Mouse (Mus musculus) forebrain, postnatal 0 days (tissue): ENCODE data around the gene Lama5. TPM values are rescaled to one million over a fixed set of nuclear protein-coding genes. Genes with fewer than 3 reads are reported as not detected.

Experiments
- ATAC-seq: fragments of 200-750 bp; cut with Nextera tagmentation; 2 replicates; pipeline ENCODE4 v1.8.0; 2017; ENCODE audit warnings: mild to moderate bottlenecking, moderate library complexity
- DNase-seq: peaks from one replicate; pipeline ENCODE4 v3.0.0-alpha.2; 2015
- H3K27ac ChIP-seq: fragments of 300-500 bp; sonication (generic); 2 replicates; pipeline ENCODE4 v1.5.1; 2014; ENCODE audit warnings: low read depth, mild to moderate bottlenecking, antibody characterized with exemption, low read length, moderate library complexity, mixed read lengths
- H3K27me3 ChIP-seq: fragments of 300-500 bp; sonication (generic); 2 replicates; pipeline ENCODE4 v1.6.1; 2014; ENCODE audit warnings: mild to moderate bottlenecking, low read length, mixed read lengths; ENCODE audit not compliant: insufficient read depth
- H3K36me3 ChIP-seq: fragments of 300-500 bp; sonication (generic); 2 replicates; pipeline ENCODE4 v1.6.1; 2014; ENCODE audit warnings: mild to moderate bottlenecking, moderate library complexity; ENCODE audit not compliant: insufficient read depth
- H3K4me1 ChIP-seq: fragments of 300-500 bp; sonication (generic); 2 replicates; pipeline ENCODE4 v1.6.1; 2014; ENCODE audit warnings: antibody characterized with exemption; ENCODE audit not compliant: insufficient read depth
- H3K4me2 ChIP-seq: fragments of 300-500 bp; sonication (generic); 2 replicates; pipeline ENCODE4 v1.6.1; 2014; ENCODE audit warnings: low read depth, mild to moderate bottlenecking, moderate library complexity
- H3K4me3 ChIP-seq: fragments of 300-500 bp; sonication (generic); 2 replicates; pipeline ENCODE4 v1.5.1; 2014; ENCODE audit warnings: low read depth, low read length, mixed read lengths
- H3K9ac ChIP-seq: fragments of 300-500 bp; sonication (generic); 2 replicates; pipeline ENCODE4 v1.6.1; 2014; ENCODE audit warnings: mild to moderate bottlenecking
- H3K9me3 ChIP-seq: fragments of 300-500 bp; sonication (generic); 2 replicates; pipeline ENCODE4 v1.6.1; 2016; ENCODE audit warnings: low read length
- CTCF ChIP-seq: sonication (generic); IDR thresholded peaks from 2 replicates; pipeline ENCODE4 v1.5.1; 2016; ENCODE audit warnings: antibody characterized with exemption, control low read depth, low read depth
- WGBS: fragments of 180-500 bp; shearing (Covaris S2); extraction: QIAGEN DNeasy Blood & Tissue Kit; methylation state at CpG from one replicate; pipeline ENCODE4 v1.1.7; 2014; 5-methylcytosine and 5-hydroxymethylcytosine counted together
- polyA plus RNA-seq: library from polyadenylated mRNA; unstranded; fragments of >200 nt; fragmentation: Nextera tagmentation; extraction: Ambion mirVana; gene quantifications from 2 replicates; pipeline ENCODE4 v1.2.1, GENCODE M21; 2015
- total RNA-seq: library from RNA; depleted of rRNA; stranded (reverse); fragments of >200 nt; gene quantifications from 2 replicates; pipeline ENCODE4 v1.2.3, GENCODE M21; 2014

Gene Lama5
- total and polyA plus RNA-seq, 2 experiments from 2014 or later, result 1.4 to 8.9 TPM

DNA sequence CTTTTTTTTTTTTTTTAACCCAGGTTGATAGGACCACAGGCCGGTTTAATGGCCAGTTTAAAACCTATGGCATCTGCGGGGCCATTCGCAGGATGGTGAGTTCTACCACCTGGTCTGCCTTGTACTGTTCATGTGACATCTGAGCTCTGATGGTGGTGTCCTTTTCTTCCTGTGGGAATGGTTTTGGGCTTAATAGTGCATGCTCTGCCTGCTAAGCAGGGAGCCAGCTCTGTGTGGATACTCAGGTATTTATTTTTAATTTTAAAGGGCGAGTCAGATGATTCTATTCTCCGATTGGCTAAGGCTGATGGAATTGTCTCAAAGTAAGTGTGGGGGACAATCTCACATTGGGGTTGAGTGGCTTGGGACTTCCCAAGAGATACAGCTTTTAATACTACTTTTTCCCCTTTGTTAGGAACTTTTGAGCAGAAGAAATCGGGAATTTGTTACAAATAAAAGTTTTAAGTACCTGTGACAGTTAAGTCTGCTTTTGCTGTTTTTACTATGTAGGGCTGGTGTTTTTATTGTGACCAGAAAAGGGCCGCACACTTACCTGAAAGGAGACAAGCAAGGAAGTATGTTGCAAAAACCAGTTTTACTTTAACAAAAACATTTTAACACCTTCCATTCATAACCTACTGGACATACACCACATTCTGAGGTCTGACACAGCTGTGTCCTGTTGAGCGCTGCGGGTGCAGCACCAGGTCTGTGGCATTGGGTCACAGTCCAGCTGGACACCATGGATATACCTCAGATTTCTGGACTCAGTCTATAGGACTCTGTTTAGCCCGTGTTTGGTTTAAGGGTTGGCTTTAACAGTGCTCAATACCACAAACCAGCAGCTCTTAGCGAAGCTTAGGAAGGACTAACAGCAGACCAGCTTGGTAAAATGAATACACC is 32.6 kb upstream of the Lama5 start:
- 56% methylated on average over 11 of the region's 11 CpGs for WGBS
- Histone ChIP-seq H3K4me1 (0 out of 2 replicates have a peak, but pooled peaks cover 4% of the 10 kb centered on the region), H3K27ac (peak overlapping the region; percentile 93), H3K9ac (peak overlapping the region; percentile 78), H3K9me3 (no peaks in the 10 kb centered on the region), H3K36me3 (peaks cover 39% of the 10 kb centered on the region), H3K27me3 (no peaks in the 10 kb centered on the region), H3K4me2 (peak overlapping the region; percentile 73), H3K4me3 (peak overlapping the region; percentile 79)
- ATAC-seq, result no peak
- no peak for TF ChIP-seq CTCF
- DNase-seq, result no peak

DNA sequence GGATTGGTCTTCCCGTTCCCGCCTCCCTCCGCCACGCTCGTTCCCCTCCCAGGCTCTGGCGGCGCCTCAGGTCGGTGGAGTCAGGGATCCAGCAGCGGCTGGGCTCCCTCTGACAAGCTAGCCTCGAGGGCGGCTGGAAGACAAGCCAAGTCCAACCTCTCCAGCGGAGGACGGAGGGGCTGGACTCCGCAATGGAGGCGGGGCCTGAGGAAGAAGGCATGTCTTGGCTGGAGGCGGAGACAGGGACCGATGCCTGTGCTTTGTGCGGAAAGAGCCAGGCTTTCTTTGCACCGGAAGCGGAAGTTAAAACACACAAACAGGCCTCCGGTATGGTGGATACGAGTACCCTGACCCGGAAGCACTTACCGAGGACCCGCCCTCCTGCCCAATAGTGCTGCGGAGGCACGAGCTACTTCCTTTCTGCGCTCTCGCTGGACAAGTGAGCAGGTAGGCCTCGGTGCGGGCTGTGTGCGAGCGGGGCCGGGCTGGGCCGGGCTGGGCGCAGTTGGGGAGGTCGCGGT is 31.4 kb upstream of the Lama5 start, which contains the start of gene Rps21:
Gene Rps21, plus strand, starts transcription at position 377 of the 521 bp plus-strand sequence.
- peaks cover 28% of the 10 kb centered on the region for H3K36me3 ChIP-seq
- H3K27me3 ChIP-seq, result no peaks in the 10 kb centered on the region
- H3K9ac ChIP-seq, result peak within 1 kb of the TSS; percentile 78
- ATAC-seq, result peak; percentile 97
- TF ChIP-seq CTCF, result no peak
- DNase-seq, result peak; percentile 98
- 0 out of 2 replicates have a peak, but pooled peaks cover 4% of the 10 kb centered on the region for H3K4me1 ChIP-seq
- WGBS, result under 1% methylated on average over 38 of the region's 38 CpGs
- no peaks in the 10 kb centered on the region for H3K9me3 ChIP-seq
- H3K4me3 ChIP-seq, result peak within 1 kb of the TSS; percentile 79
- peak within 1 kb of the TSS; percentile 93 for H3K27ac ChIP-seq
- H3K4me2 ChIP-seq, result peak within 1 kb of the TSS; percentile 85

DNA sequence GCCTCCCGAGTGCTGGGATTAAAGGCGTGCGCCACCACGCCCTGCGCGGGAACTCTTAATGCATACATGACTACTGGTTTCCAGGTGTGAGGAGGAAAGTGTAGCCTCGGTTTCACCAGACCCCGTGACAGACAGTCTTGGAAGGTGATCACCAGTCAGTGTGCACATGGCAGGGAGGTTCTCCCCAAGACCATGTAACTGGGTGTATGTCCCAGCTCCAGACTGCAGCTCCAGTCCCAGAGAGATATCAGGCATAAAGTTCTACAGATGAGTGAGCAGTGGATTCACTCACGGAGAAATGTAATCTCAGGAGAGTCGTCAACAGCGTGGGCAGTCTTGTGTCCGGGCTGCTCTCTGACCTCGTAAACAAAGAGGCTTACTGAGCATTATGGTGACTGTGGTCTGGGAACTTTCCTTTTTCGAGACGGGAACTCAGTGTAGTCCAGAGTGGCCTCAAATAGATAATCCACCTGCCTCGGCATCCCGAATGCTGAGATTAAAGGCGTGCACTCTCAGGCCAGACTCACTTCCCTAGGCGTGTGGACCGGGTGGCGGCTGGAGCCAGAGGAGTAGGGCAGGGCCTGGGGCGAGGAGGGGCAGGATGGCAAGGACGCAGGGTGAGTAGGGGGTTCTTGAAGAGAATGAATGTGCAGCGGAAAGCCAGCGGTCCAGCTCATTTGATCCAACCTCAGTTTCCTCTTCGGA is 30.8 kb upstream of the Lama5 start:
- Histone ChIP-seq H3K36me3 (peaks cover 23% of the 10 kb centered on the region), H3K4me3 (peak overlapping the region; percentile 79), H3K27ac (peak overlapping the region; percentile 93), H3K9ac (peak overlapping the region; percentile 78), H3K27me3 (no peaks in the 10 kb centered on the region), H3K9me3 (no peaks in the 10 kb centered on the region), H3K4me2 (peak overlapping the region; percentile 85), H3K4me1 (0 out of 2 replicates have a peak, but pooled peaks cover 4% of the 10 kb centered on the region)
- ATAC-seq (peak; percentile 44), DNase-seq (peak; percentile 33)
- WGBS, result 28% methylated on average over 26 of the region's 26 CpGs
- TF ChIP-seq CTCF, result no peak

DNA sequence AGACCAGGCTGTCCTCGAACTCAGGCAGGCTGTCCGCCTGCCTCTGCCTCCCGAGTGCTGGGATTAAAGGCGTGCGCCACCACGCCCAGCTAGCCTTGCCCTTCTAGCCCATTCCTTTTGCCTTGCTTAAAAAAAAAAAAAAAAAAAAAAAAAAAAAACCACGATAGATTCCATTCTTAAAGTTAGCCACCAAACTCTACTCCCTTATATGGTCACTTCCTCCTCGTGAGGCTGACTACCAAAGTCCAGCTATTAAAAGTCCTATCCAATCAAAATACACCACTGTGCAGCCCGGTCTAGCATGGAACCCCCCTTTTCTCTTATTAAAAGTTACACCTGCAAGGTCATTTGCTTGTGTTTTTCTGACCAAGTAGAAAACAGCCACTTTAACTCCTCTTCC is 30.0 kb upstream of the Lama5 start:
- no peak overlapping the region for H3K9ac ChIP-seq
- H3K4me1 ChIP-seq, result 0 out of 2 replicates have a peak, but pooled peaks cover 7% of the 10 kb centered on the region
- H3K36me3 ChIP-seq, result peaks cover 16% of the 10 kb centered on the region; the same call in 1 of the 2 replicates
- no peaks in the 10 kb centered on the region for H3K9me3 ChIP-seq
- H3K27me3 ChIP-seq, result no peaks in the 10 kb centered on the region
- no peak for DNase-seq
- ATAC-seq, result no peak
- H3K4me3 ChIP-seq, result peak overlapping the region; percentile 79; the same call in 1 of the 2 replicates
- no peak for TF ChIP-seq CTCF
- no peak overlapping the region for H3K27ac ChIP-seq
- 91% methylated on average over 9 of the region's 9 CpGs for WGBS
- H3K4me2 ChIP-seq, result 0 out of 2 replicates have a peak overlapping the region, but pooled peaks have one; percentile 85

DNA sequence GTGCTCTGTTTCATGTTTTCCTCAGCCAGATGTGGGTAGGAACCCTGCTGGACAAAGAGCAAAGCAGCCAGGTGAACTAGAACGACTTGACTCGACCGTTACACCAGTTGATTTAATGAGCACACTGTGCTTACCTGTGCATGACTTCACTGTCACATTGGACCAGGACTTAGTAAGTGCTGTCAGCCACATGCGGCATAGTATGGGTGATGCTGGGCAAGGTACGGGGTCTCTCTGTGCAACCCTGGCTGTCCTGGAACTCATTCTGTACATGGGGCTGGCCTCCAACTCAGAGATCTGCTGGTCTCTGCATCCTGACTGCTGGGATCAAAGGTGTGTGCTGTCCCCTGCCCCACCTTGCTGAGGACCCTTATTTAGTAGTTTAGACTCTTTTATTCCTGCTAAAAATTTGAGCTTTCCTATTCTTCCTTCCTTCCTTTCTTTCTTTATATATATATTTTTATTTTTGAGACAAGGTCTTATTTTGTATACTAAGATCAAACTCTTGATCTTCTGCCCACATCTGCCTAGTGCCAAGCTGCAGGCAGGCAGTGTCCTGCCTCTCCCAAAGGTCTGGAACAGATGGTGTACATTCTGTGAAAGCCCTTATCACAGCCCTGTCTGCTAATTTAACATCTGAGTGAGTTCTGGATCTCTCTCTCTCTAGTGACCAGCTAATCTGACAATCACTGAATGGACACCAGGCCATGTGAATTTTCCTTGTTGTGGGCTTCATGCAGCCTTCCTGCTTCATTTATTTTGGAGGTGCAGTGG is 29.0 kb upstream of the Lama5 start:
- no peaks in the 10 kb centered on the region for H3K27me3 ChIP-seq
- H3K4me2 ChIP-seq, result no peak overlapping the region
- TF ChIP-seq CTCF, result no peak
- no peaks in the 10 kb centered on the region for H3K9me3 ChIP-seq
- DNase-seq, result no peak
- no peak overlapping the region for H3K4me3 ChIP-seq
- H3K27ac ChIP-seq, result no peak overlapping the region
- H3K36me3 ChIP-seq, result peaks cover 6% of the 10 kb centered on the region; the same call in 1 of the 2 replicates
- H3K9ac ChIP-seq, result no peak overlapping the region
- no peak for ATAC-seq
- 0 out of 2 replicates have a peak, but pooled peaks cover 7% of the 10 kb centered on the region for H3K4me1 ChIP-seq
- 93% methylated on average over 5 of the region's 5 CpGs for WGBS

DNA sequence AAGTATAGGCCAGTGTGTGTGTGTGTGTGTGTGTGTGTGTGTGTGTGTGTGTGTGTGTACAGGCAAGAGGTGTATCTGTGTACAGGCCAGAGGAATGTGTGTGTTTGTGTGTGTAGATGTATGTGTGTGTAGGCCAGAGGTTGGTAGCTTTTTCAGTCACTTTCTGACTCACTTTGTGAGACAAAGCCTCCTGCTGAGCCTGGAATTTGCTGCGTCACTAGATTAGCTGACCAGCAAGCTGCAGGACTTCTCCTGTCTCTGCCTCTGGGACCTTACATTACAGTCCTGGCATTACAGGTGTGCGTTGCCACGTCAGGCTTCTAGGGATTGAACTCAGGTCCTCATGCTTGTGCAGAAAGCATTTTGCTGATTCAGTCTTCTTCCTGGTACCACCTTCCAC is 26.2 kb upstream of the Lama5 start:
- Histone ChIP-seq H3K4me2 (no peak overlapping the region), H3K4me1 (0 out of 2 replicates have a peak, but pooled peaks cover 3% of the 10 kb centered on the region), H3K9ac (no peak overlapping the region), H3K4me3 (no peak overlapping the region), H3K9me3 (no peaks in the 10 kb centered on the region), H3K27ac (no peak overlapping the region), H3K27me3 (no peaks in the 10 kb centered on the region), H3K36me3 (no peaks in the 10 kb centered on the region)
- ATAC-seq, result no peak
- WGBS, result 41% methylated on average over 3 of the region's 3 CpGs
- no peak for TF ChIP-seq CTCF
- no peak for DNase-seq
